Mouse (Mus musculus) lung, embryonic 14.5 days (tissue): Measurements from ENCODE around the gene Tab1. TPM values are rescaled to one million over a fixed set of nuclear protein-coding genes. Genes with fewer than 3 reads are reported as not detected.

Source experiments
- ATAC-seq: fragments of 200-750 bp; cut with Nextera tagmentation; 2 replicates; pipeline ENCODE4 v1.8.0; 2017; ENCODE audit warnings: mild to moderate bottlenecking, moderate TSS enrichment, moderate library complexity; ENCODE audit not compliant: insufficient read depth
- DNase-seq: peaks from one replicate; pipeline ENCODE4 v3.0.0-alpha.2; 2015
- H3K27ac ChIP-seq: fragments of 300-500 bp; sonication (generic); 2 replicates; pipeline ENCODE4 v1.5.1; 2014; ENCODE audit warnings: low read depth, mild to moderate bottlenecking, moderate library complexity
- H3K27me3 ChIP-seq: fragments of 300-500 bp; sonication (generic); 2 replicates; pipeline ENCODE4 v1.6.1; 2014; ENCODE audit warnings: low read length, control low read depth; ENCODE audit not compliant: insufficient read depth
- H3K36me3 ChIP-seq: fragments of 300-500 bp; sonication (generic); 2 replicates; pipeline ENCODE4 v1.6.1; 2014; ENCODE audit warnings: control low read depth; ENCODE audit not compliant: insufficient read depth
- H3K4me1 ChIP-seq: fragments of 300-500 bp; sonication (generic); 2 replicates; pipeline ENCODE4 v1.6.1; 2014; ENCODE audit warnings: antibody characterized with exemption, control low read depth; ENCODE audit not compliant: insufficient read depth
- H3K4me2 ChIP-seq: fragments of 300-500 bp; sonication (generic); 2 replicates; pipeline ENCODE4 v1.6.1; 2014; ENCODE audit warnings: mild to moderate bottlenecking
- H3K4me3 ChIP-seq: fragments of 300-500 bp; sonication (generic); 2 replicates; pipeline ENCODE4 v1.5.1; 2014; ENCODE audit warnings: low read depth, low read length
- H3K9ac ChIP-seq: fragments of 300-500 bp; sonication (generic); 2 replicates; pipeline ENCODE4 v1.6.1; 2014
- H3K9me3 ChIP-seq: fragments of 300-500 bp; sonication (generic); 2 replicates; pipeline ENCODE4 v1.6.1; 2016; ENCODE audit warnings: low read depth, low read length, control low read depth
- CTCF ChIP-seq: IDR thresholded peaks from 2 replicates; pipeline ENCODE4 v1.5.1; 2016; ENCODE audit warnings: antibody characterized with exemption, low read depth
- WGBS: fragments of 180-500 bp; shearing (Covaris S2); extraction: QIAGEN DNeasy Blood & Tissue Kit; methylation state at CpG from one replicate; pipeline ENCODE4 v1.1.7; 2014; 5-methylcytosine and 5-hydroxymethylcytosine counted together
- polyA plus RNA-seq: library from polyadenylated mRNA; unstranded; fragments of >200 nt; fragmentation: Nextera tagmentation; extraction: Ambion mirVana; gene quantifications from 2 replicates; pipeline ENCODE4 v1.2.1, GENCODE M21; 2014

Tab1 gene
- polyA plus RNA-seq, 1 experiment from 2014 or later = 34.2 TPM

DNA sequence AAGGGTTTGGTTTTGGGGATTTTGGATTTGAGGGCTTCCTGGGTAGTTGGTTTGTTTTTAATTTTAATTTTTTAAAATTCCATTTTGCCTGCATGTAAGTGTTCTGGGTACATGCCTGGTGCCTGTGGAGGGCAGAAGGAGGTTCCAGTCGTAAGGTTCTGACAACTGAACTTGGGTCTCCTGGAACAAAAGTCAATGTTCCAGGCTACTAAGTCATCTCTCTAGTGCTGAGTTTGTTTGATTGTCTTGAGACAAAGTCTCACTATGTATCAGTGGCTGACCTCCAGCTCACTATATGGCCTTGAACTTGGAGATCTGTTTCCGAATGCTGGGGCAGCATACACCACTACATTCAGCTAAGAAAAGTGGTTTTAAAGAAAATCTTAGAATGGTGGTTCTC lies 2.6 kb downstream of the Tab1 start:
- no peak overlapping the region for H3K4me3 ChIP-seq
- no peaks in the 10 kb centered on the region for H3K27me3 ChIP-seq
- H3K4me1 ChIP-seq = peaks cover 5% of the 10 kb centered on the region; the same call in 1 of the 2 replicates
- peaks cover 11% of the 10 kb centered on the region; the same call in 1 of the 2 replicates for H3K36me3 ChIP-seq
- WGBS = 95% methylated on average over 2 of the region's 2 CpGs
- H3K4me2 ChIP-seq = no peak overlapping the region
- no peak for TF ChIP-seq CTCF
- H3K9me3 ChIP-seq = no peaks in the 10 kb centered on the region
- no peak overlapping the region for H3K9ac ChIP-seq
- DNase-seq = no peak
- no peak for ATAC-seq
- H3K27ac ChIP-seq = no peak overlapping the region

- WGBS = 85% methylated on average over 3 of the region's 3 CpGs
- no peak overlapping the region for H3K4me3 ChIP-seq
Measured at GRCm38 (mm10) chr15:80136645-80137044, 3.7 kb downstream of the Tab1 start.

DNA sequence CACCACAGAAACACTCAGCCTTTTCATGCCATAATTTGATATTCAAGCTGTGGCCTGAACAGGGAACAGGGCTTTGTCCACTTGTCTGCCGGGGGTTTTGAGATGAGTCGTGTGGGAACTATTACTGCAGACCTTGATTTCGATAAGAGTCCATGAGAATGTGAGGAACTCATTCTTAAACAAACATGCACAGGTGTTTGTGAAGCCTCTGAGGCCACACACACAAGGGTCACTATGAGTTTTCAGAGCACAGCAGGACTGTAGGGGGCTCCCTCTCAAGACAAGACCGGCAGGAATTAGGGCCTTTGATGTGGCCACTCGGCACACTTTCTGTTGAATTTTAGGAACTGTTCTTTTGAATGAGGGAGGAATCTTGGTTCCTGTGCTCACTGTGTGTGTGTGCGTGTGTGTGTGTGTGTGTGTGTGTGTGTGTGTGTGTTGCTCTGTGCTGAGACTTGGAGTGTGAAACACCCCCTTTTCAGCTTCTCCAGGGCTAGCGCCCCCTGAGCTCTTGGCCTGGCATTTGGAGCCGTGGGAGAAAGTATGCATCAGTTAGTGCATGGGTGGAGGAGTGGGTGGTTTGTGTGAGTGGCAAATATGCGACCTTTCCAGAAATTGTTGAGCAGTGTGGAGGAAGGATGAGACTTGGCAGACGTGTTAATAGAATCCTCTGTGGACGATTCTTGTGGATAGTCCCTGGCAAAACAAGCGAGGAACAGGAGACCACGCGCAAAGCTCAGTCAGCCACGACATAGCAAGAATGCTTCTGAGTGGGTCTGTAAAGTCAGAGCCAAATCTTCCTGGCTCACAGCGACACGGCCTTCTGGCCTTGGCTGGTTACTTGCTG lies 5.2 kb downstream of the Tab1 start:
- Histone ChIP-seq H3K9me3 (no peaks in the 10 kb centered on the region; the same call in 1 of the 2 replicates), H3K4me1 (peaks cover 5% of the 10 kb centered on the region; the same call in 1 of the 2 replicates), H3K27ac (peak overlapping the region; percentile 34; the same call in 1 of the 2 replicates), H3K4me2 (no peak overlapping the region), H3K9ac (no peak overlapping the region; the same call in 1 of the 2 replicates), H3K4me3 (no peak overlapping the region), H3K27me3 (no peaks in the 10 kb centered on the region), H3K36me3 (peaks cover 31% of the 10 kb centered on the region)
- ATAC-seq (no peak), DNase-seq (peak; percentile 17)
- 56% methylated on average over 17 of the region's 17 CpGs for WGBS
- TF ChIP-seq CTCF = peak; percentile 23; the same call in 1 of the 2 replicates

More at GRCm38 (mm10) chr15:80136645-80137044, 3.7 kb downstream of the Tab1 start:
- Histone ChIP-seq H3K36me3 (peaks cover 19% of the 10 kb centered on the region), H3K9me3 (no peaks in the 10 kb centered on the region), H3K4me2 (no peak overlapping the region), H3K9ac (no peak overlapping the region), H3K27me3 (no peaks in the 10 kb centered on the region), H3K4me1 (peaks cover 5% of the 10 kb centered on the region; the same call in 1 of the 2 replicates), H3K27ac (no peak overlapping the region)
- no peak for DNase-seq
- no peak for ATAC-seq
- TF ChIP-seq CTCF = no peak

- Histone ChIP-seq H3K4me3 (no peak overlapping the region), H3K9ac (no peak overlapping the region), H3K27ac (no peak overlapping the region), H3K36me3 (peaks cover 43% of the 10 kb centered on the region), H3K4me1 (no peaks in the 10 kb centered on the region), H3K9me3 (no peaks in the 10 kb centered on the region; the same call in 1 of the 2 replicates), H3K4me2 (no peak overlapping the region), H3K27me3 (no peaks in the 10 kb centered on the region)
- ATAC-seq = no peak
- no peak for TF ChIP-seq CTCF
- no peak for DNase-seq
- 83% methylated on average over 2 of the region's 2 CpGs for WGBS
Measured at GRCm38 (mm10) chr15:80140302-80140701, 7.4 kb downstream of the Tab1 start.

GRCm38 (mm10) chr15:80140878-80141277 lies 8.0 kb downstream of the Tab1 start:
- Histone ChIP-seq H3K27ac (no peak overlapping the region), H3K9ac (no peak overlapping the region), H3K4me1 (no peaks in the 10 kb centered on the region), H3K36me3 (peaks cover 43% of the 10 kb centered on the region), H3K4me2 (no peak overlapping the region), H3K27me3 (no peaks in the 10 kb centered on the region), H3K4me3 (no peak overlapping the region), H3K9me3 (no peaks in the 10 kb centered on the region; the same call in 1 of the 2 replicates)
- WGBS = 77% methylated on average over 3 of the region's 3 CpGs
- no peak for DNase-seq
- no peak for ATAC-seq
- TF ChIP-seq CTCF = no peak

GRCm38 (mm10) chr15:80142130-80142529 lies 9.2 kb downstream of the Tab1 start:
- Histone ChIP-seq H3K27me3 (no peaks in the 10 kb centered on the region), H3K27ac (no peak overlapping the region), H3K4me1 (no peaks in the 10 kb centered on the region), H3K4me3 (no peak overlapping the region), H3K36me3 (peaks cover 36% of the 10 kb centered on the region), H3K4me2 (no peak overlapping the region), H3K9ac (no peak overlapping the region), H3K9me3 (no peaks in the 10 kb centered on the region; the same call in 1 of the 2 replicates)
- DNase-seq (no peak), ATAC-seq (no peak)
- peak; percentile 42 for TF ChIP-seq CTCF
- 86% methylated on average over 3 of the region's 3 CpGs for WGBS

DNA sequence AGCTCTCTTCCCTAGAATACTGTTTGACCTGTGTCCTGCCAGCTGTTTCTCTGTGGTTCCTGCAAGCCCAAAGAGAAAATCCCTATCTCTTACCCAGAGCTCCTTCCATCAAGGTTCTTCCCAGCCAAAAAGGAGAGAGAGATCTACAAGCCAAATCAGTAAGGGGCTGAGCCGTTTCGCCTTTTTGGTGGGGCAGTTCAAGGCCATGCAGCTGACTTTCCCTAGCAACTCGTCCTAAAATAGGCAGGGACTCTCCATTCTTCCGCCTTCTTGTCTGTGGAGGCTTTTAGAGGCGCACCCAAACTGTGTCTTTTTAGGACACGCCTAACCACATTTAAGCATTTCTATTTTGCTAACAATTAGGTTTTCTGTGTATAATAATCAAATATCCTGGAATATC lies 10.8 kb downstream of the Tab1 start:
- Histone ChIP-seq H3K9ac (no peak overlapping the region), H3K4me2 (no peak overlapping the region), H3K36me3 (peaks cover 40% of the 10 kb centered on the region), H3K4me1 (no peaks in the 10 kb centered on the region), H3K9me3 (no peaks in the 10 kb centered on the region; the same call in 1 of the 2 replicates), H3K27ac (no peak overlapping the region), H3K27me3 (no peaks in the 10 kb centered on the region), H3K4me3 (no peak overlapping the region)
- TF ChIP-seq CTCF = no peak
- 91% methylated on average over 6 of the region's 6 CpGs for WGBS
- ATAC-seq (no peak), DNase-seq (no peak)
